Mouse (Mus musculus): ENCODE data around the gene Pin1rt1.
A peak's percentile ranks its signal among the peaks of the same experiment; 100 is the strongest.

Pin1rt1 gene

GRCm38 (mm10) chr2:104712486-104712809, 3.7 kb downstream of the Pin1rt1 start:
- no peak for DNase-seq (ENCODE audit: low read depth, low spot score)

- peak; percentile 20 for DNase-seq (ENCODE audit: low read depth, low spot score)
Observed at GRCm38 (mm10) chr2:104711585-104712485, 4.3 kb downstream of the Pin1rt1 start, which contains the start of gene Tcp11l1. Gene Tcp11l1, minus strand, starts transcription at chr2:104712169.

GRCm38 (mm10) chr2:104710670-104711370, 5.4 kb downstream of the Pin1rt1 start:
- no peak for DNase-seq (ENCODE audit: low read depth, low spot score)

GRCm38 (mm10) chr2:104709786-104710337, 6.3 kb downstream of the Pin1rt1 start:
- DNase-seq (ENCODE audit: low read depth, low spot score): no peak

- no peak for DNase-seq (ENCODE audit: low read depth, low spot score)
Observed at GRCm38 (mm10) chr2:104704355-104704754, 11.8 kb downstream of the Pin1rt1 start.

GRCm38 (mm10) chr2:104703158-104703557, 13.0 kb downstream of the Pin1rt1 start:
- DNase-seq (ENCODE audit: low read depth, low spot score): no peak

GRCm38 (mm10) chr2:104699659-104700058, 16.5 kb downstream of the Pin1rt1 start:
- DNase-seq (ENCODE audit: low read depth, low spot score): no peak

- no peak for DNase-seq (ENCODE audit: low read depth, low spot score)
Observed at GRCm38 (mm10) chr2:104692551-104692950, 23.6 kb downstream of the Pin1rt1 start.

- DNase-seq (ENCODE audit: low read depth, low spot score): no peak
Observed at GRCm38 (mm10) chr2:104690720-104691119, 25.5 kb downstream of the Pin1rt1 start.

- no peak for DNase-seq (ENCODE audit: low read depth, low spot score)
Observed at GRCm38 (mm10) chr2:104688724-104689123, 27.5 kb downstream of the Pin1rt1 start.

- no peak for DNase-seq (ENCODE audit: low read depth, low spot score)
Observed at GRCm38 (mm10) chr2:104688321-104688720, 27.9 kb downstream of the Pin1rt1 start.

GRCm38 (mm10) chr2:104687261-104687660, 28.9 kb downstream of the Pin1rt1 start:
- no peak for DNase-seq (ENCODE audit: low read depth, low spot score)

GRCm38 (mm10) chr2:104685418-104685817, 30.8 kb downstream of the Pin1rt1 start:
- DNase-seq (ENCODE audit: low read depth, low spot score): peak; percentile 51

GRCm38 (mm10) chr2:104684771-104685170, 31.4 kb downstream of the Pin1rt1 start:
- DNase-seq (ENCODE audit: low read depth, low spot score): no peak

- no peak for DNase-seq (ENCODE audit: low read depth, low spot score)
Observed at GRCm38 (mm10) chr2:104677326-104677725, 38.9 kb downstream of the Pin1rt1 start.

- no peak for DNase-seq (ENCODE audit: low read depth, low spot score)
Observed at GRCm38 (mm10) chr2:104671724-104672123, 44.5 kb downstream of the Pin1rt1 start.

GRCm38 (mm10) chr2:104669122-104669804, 46.9 kb downstream of the Pin1rt1 start:
- no peak for DNase-seq (ENCODE audit: low read depth, low spot score)

Data from brain, embryonic 18.5 days (tissue).